Mouse (Mus musculus): ENCODE data around the gene E2f6. TPM values are rescaled to one million over a fixed set of nuclear protein-coding genes. Genes with fewer than 3 reads are reported as not detected.

Gene E2f6
- polyA plus RNA-seq, 1 experiment from 2014 or later = 56.7 TPM

- Histone ChIP-seq H3K9me3 (ENCODE audit: control insufficient read depth, low read length) (no peaks in the 10 kb centered on the region), H3K9ac (ENCODE audit: low read depth, low read length) (no peak overlapping the region), H3K27me3 (ENCODE audit: control insufficient read depth, insufficient read depth, low read length) (no peaks in the 10 kb centered on the region), H3K36me3 (ENCODE audit: control insufficient read depth, insufficient read depth, low read length) (no peaks in the 10 kb centered on the region), H3K4me2 (replicated peaks; ENCODE audit: low read depth, low read length) (no peak overlapping the region), H3K27ac (ENCODE audit: low read depth, low read length) (no peak overlapping the region), H3K4me3 (ENCODE audit: low read length) (no peak overlapping the region), H3K4me1 (ENCODE audit: control insufficient read depth, insufficient read depth, low read length) (peaks cover under 1% of the 10 kb centered on the region)
- ATAC-seq (ENCODE audit: low FRiP score, low TSS enrichment) = no peak
- WGBS = 84% methylated on average over 3 of the region's 3 CpGs
Measured at GRCm38 (mm10) chr12:16775351-16775750, 35.4 kb upstream of the E2f6 start.

- H3K4me1 ChIP-seq (ENCODE audit: control insufficient read depth, insufficient read depth, low read length) = no peaks in the 10 kb centered on the region; the same call in 1 of the 2 replicates
- no peaks in the 10 kb centered on the region for H3K9me3 ChIP-seq (ENCODE audit: control insufficient read depth, low read length)
- H3K36me3 ChIP-seq (ENCODE audit: control insufficient read depth, insufficient read depth, low read length) = no peaks in the 10 kb centered on the region
- no peak overlapping the region for H3K9ac ChIP-seq (ENCODE audit: low read depth, low read length)
- no peak overlapping the region for H3K4me2 ChIP-seq (replicated peaks; ENCODE audit: low read depth, low read length)
- 51% methylated on average over 5 of the region's 5 CpGs for WGBS
- H3K4me3 ChIP-seq (ENCODE audit: low read length) = no peak overlapping the region
- H3K27ac ChIP-seq (ENCODE audit: low read depth, low read length) = no peak overlapping the region
- no peak for ATAC-seq (ENCODE audit: low FRiP score, low TSS enrichment)
- no peaks in the 10 kb centered on the region for H3K27me3 ChIP-seq (ENCODE audit: control insufficient read depth, insufficient read depth, low read length)
Measured at GRCm38 (mm10) chr12:16778523-16778922, 32.2 kb upstream of the E2f6 start.

- H3K27me3 ChIP-seq (ENCODE audit: control insufficient read depth, insufficient read depth, low read length) = no peaks in the 10 kb centered on the region
- no peak overlapping the region for H3K4me3 ChIP-seq (ENCODE audit: low read length)
- no peaks in the 10 kb centered on the region for H3K9me3 ChIP-seq (ENCODE audit: control insufficient read depth, low read length)
- no peak overlapping the region for H3K9ac ChIP-seq (ENCODE audit: low read depth, low read length)
- 83% methylated on average over 2 of the region's 2 CpGs for WGBS
- no peak overlapping the region for H3K4me2 ChIP-seq (replicated peaks; ENCODE audit: low read depth, low read length)
- no peak for ATAC-seq (ENCODE audit: low FRiP score, low TSS enrichment)
- H3K4me1 ChIP-seq (ENCODE audit: control insufficient read depth, insufficient read depth, low read length) = no peaks in the 10 kb centered on the region; the same call in 1 of the 2 replicates
- H3K36me3 ChIP-seq (ENCODE audit: control insufficient read depth, insufficient read depth, low read length) = no peaks in the 10 kb centered on the region
- H3K27ac ChIP-seq (ENCODE audit: low read depth, low read length) = no peak overlapping the region
Measured at GRCm38 (mm10) chr12:16779165-16779564, 31.6 kb upstream of the E2f6 start.

- WGBS = 84% methylated on average over 3 of the region's 3 CpGs
- ATAC-seq (ENCODE audit: low FRiP score, low TSS enrichment) = no peak
Measured at GRCm38 (mm10) chr12:16780320-16780719, 30.4 kb upstream of the E2f6 start.

GRCm38 (mm10) chr12:16781034-16781746, 29.6 kb upstream of the E2f6 start:
- no peaks in the 10 kb centered on the region for H3K9me3 ChIP-seq (ENCODE audit: control insufficient read depth, low read length)
- H3K36me3 ChIP-seq (ENCODE audit: control insufficient read depth, insufficient read depth, low read length) = no peaks in the 10 kb centered on the region
- H3K4me3 ChIP-seq (ENCODE audit: low read length) = no peak overlapping the region
- ATAC-seq (ENCODE audit: low FRiP score, low TSS enrichment) = no peak
- H3K4me1 ChIP-seq (ENCODE audit: control insufficient read depth, insufficient read depth, low read length) = no peaks in the 10 kb centered on the region
- no peak overlapping the region for H3K9ac ChIP-seq (ENCODE audit: low read depth, low read length)
- WGBS = 71% methylated on average over 14 of the region's 14 CpGs
- no peak overlapping the region for H3K4me2 ChIP-seq (replicated peaks; ENCODE audit: low read depth, low read length)
- H3K27ac ChIP-seq (ENCODE audit: low read depth, low read length) = no peak overlapping the region
- no peaks in the 10 kb centered on the region for H3K27me3 ChIP-seq (ENCODE audit: control insufficient read depth, insufficient read depth, low read length)

More at GRCm38 (mm10) chr12:16780320-16780719, 30.4 kb upstream of the E2f6 start:
- no peaks in the 10 kb centered on the region for H3K9me3 ChIP-seq (ENCODE audit: control insufficient read depth, low read length)
- no peak overlapping the region for H3K4me2 ChIP-seq (replicated peaks; ENCODE audit: low read depth, low read length)
- no peaks in the 10 kb centered on the region for H3K4me1 ChIP-seq (ENCODE audit: control insufficient read depth, insufficient read depth, low read length)
- no peak overlapping the region for H3K27ac ChIP-seq (ENCODE audit: low read depth, low read length)
- H3K36me3 ChIP-seq (ENCODE audit: control insufficient read depth, insufficient read depth, low read length) = no peaks in the 10 kb centered on the region
- H3K4me3 ChIP-seq (ENCODE audit: low read length) = no peak overlapping the region
- no peak overlapping the region for H3K9ac ChIP-seq (ENCODE audit: low read depth, low read length)
- no peaks in the 10 kb centered on the region for H3K27me3 ChIP-seq (ENCODE audit: control insufficient read depth, insufficient read depth, low read length)

- no peak overlapping the region for H3K9ac ChIP-seq (ENCODE audit: low read depth, low read length)
- H3K36me3 ChIP-seq (ENCODE audit: control insufficient read depth, insufficient read depth, low read length) = no peaks in the 10 kb centered on the region
- H3K4me2 ChIP-seq (replicated peaks; ENCODE audit: low read depth, low read length) = no peak overlapping the region
- H3K4me1 ChIP-seq (ENCODE audit: control insufficient read depth, insufficient read depth, low read length) = no peaks in the 10 kb centered on the region
- H3K9me3 ChIP-seq (ENCODE audit: control insufficient read depth, low read length) = no peaks in the 10 kb centered on the region
- ATAC-seq (ENCODE audit: low FRiP score, low TSS enrichment) = no peak
- H3K27ac ChIP-seq (ENCODE audit: low read depth, low read length) = no peak overlapping the region
- no peak overlapping the region for H3K4me3 ChIP-seq (ENCODE audit: low read length)
- no peaks in the 10 kb centered on the region for H3K27me3 ChIP-seq (ENCODE audit: control insufficient read depth, insufficient read depth, low read length)
- WGBS = 87% methylated on average over 2 of the region's 2 CpGs
Measured at GRCm38 (mm10) chr12:16788600-16788999, 22.2 kb upstream of the E2f6 start.

GRCm38 (mm10) chr12:16789199-16789598, 21.6 kb upstream of the E2f6 start:
- Histone ChIP-seq H3K9me3 (ENCODE audit: control insufficient read depth, low read length) (no peaks in the 10 kb centered on the region), H3K4me1 (ENCODE audit: control insufficient read depth, insufficient read depth, low read length) (no peaks in the 10 kb centered on the region), H3K27ac (ENCODE audit: low read depth, low read length) (no peak overlapping the region), H3K4me3 (ENCODE audit: low read length) (no peak overlapping the region), H3K27me3 (ENCODE audit: control insufficient read depth, insufficient read depth, low read length) (no peaks in the 10 kb centered on the region), H3K9ac (ENCODE audit: low read depth, low read length) (no peak overlapping the region), H3K36me3 (ENCODE audit: control insufficient read depth, insufficient read depth, low read length) (no peaks in the 10 kb centered on the region), H3K4me2 (replicated peaks; ENCODE audit: low read depth, low read length) (no peak overlapping the region)
- WGBS = 64% methylated on average over 1 of the region's 1 CpGs
- no peak for ATAC-seq (ENCODE audit: low FRiP score, low TSS enrichment)

- 17% methylated on average over 4 of the region's 4 CpGs for WGBS
- no peak overlapping the region for H3K27ac ChIP-seq (ENCODE audit: low read depth, low read length)
Measured at GRCm38 (mm10) chr12:16789756-16790155, 21.0 kb upstream of the E2f6 start.

GRCm38 (mm10) chr12:16790456-16790855, 20.3 kb upstream of the E2f6 start:
- 73% methylated on average over 4 of the region's 4 CpGs for WGBS
- H3K9ac ChIP-seq (ENCODE audit: low read depth, low read length) = no peak overlapping the region
- H3K4me2 ChIP-seq (replicated peaks; ENCODE audit: low read depth, low read length) = no peak overlapping the region
- H3K4me3 ChIP-seq (ENCODE audit: low read length) = no peak overlapping the region
- no peaks in the 10 kb centered on the region for H3K36me3 ChIP-seq (ENCODE audit: control insufficient read depth, insufficient read depth, low read length)
- no peak for ATAC-seq (ENCODE audit: low FRiP score, low TSS enrichment)
- H3K27me3 ChIP-seq (ENCODE audit: control insufficient read depth, insufficient read depth, low read length) = no peaks in the 10 kb centered on the region
- no peaks in the 10 kb centered on the region for H3K9me3 ChIP-seq (ENCODE audit: control insufficient read depth, low read length)
- H3K27ac ChIP-seq (ENCODE audit: low read depth, low read length) = no peak overlapping the region
- H3K4me1 ChIP-seq (ENCODE audit: control insufficient read depth, insufficient read depth, low read length) = no peaks in the 10 kb centered on the region

More at GRCm38 (mm10) chr12:16789756-16790155, 21.0 kb upstream of the E2f6 start:
- Histone ChIP-seq H3K36me3 (ENCODE audit: control insufficient read depth, insufficient read depth, low read length) (no peaks in the 10 kb centered on the region), H3K27me3 (ENCODE audit: control insufficient read depth, insufficient read depth, low read length) (no peaks in the 10 kb centered on the region), H3K9me3 (ENCODE audit: control insufficient read depth, low read length) (no peaks in the 10 kb centered on the region), H3K4me3 (ENCODE audit: low read length) (no peak overlapping the region), H3K4me2 (replicated peaks; ENCODE audit: low read depth, low read length) (no peak overlapping the region), H3K9ac (ENCODE audit: low read depth, low read length) (no peak overlapping the region), H3K4me1 (ENCODE audit: control insufficient read depth, insufficient read depth, low read length) (no peaks in the 10 kb centered on the region)
- no peak for ATAC-seq (ENCODE audit: low FRiP score, low TSS enrichment)
